Mouse (Mus musculus): Measurements from ENCODE around the gene Olfr365. TPM values are rescaled to one million over a fixed set of nuclear protein-coding genes. Genes with fewer than 3 reads are reported as not detected.

Gene Olfr365
- not detected in 2 replicates for polyA plus RNA-seq (2015; fragmentation: Nextera tagmentation; extraction: Ambion mirVana)

DNA sequence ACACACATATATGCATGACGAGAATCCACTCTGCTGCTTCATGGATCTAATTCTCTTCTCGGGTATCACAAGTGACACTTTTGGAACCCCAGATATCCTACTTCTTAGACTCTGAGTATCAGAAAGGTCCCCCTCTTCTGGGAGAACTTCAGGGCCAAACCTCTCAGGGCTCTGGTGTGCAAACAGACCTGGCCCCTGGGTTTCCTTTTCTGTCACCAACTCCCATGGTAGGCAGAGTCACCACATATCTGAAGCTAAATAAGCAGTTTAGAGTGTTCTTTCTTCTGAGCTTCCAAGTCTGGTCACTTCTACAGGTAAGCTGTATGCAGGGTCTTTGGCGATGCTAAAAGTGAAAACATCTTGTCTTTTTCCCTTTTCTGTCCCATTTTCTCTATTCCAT, at the start of gene Olfr365:
Gene Olfr365 (plus strand): TSS at position 301 of the 400 bp plus-strand sequence.
- no peak within 1 kb of the TSS for H3K27ac ChIP-seq (replicated peaks)
- no peak within 1 kb of the TSS for H3K4me3 ChIP-seq (replicated peaks)
- ATAC-seq (ENCODE audit: insufficient read depth), result no peak
- H3K27me3 ChIP-seq, result no peaks in the 10 kb centered on the region
- H3K9me3 ChIP-seq (replicated peaks), result no peaks in the 10 kb centered on the region
- WGBS (ENCODE audit: insufficient replicate concordance), result 49% methylated on average over 3 of the region's 3 CpGs
- no peak within 1 kb of the TSS for H3K9ac ChIP-seq
- H3K4me1 ChIP-seq (replicated peaks), result no peaks in the 10 kb centered on the region
- no peak within 1 kb of the TSS for H3K4me2 ChIP-seq
- no peaks in the 10 kb centered on the region for H3K36me3 ChIP-seq (replicated peaks)

DNA sequence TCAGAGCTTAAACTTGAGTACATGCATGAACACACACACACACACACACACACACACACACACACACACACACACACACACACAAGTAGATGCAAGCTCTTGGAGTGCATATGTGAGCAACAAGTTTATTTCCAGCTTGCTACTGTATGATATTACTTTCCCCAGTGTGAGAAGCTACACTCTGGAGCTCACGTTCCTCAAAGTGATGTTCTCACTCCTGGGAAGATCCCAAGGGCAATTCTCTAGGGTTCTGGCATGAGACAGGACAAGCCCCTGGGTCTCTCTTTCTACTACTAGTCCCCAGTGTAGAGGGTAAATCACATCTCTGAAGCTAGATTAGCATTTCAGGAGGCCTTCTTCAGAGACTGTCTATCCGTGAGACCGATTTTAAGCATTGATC, 49.0 kb upstream of the Olfr365 start, which contains the start of gene Olfr364-ps1:
Gene Olfr364-ps1 (plus strand): TSS at position 301 of the 400 bp plus-strand sequence.
- H3K36me3 ChIP-seq (replicated peaks), result no peaks in the 10 kb centered on the region
- H3K9ac ChIP-seq, result no peak within 1 kb of the TSS
- no peaks in the 10 kb centered on the region for H3K4me1 ChIP-seq (replicated peaks)
- no peaks in the 10 kb centered on the region for H3K9me3 ChIP-seq (replicated peaks)
- WGBS (ENCODE audit: insufficient replicate concordance), result 70% methylated on average over 3 of the region's 3 CpGs
- no peak within 1 kb of the TSS for H3K27ac ChIP-seq (replicated peaks)
- no peak for ATAC-seq (ENCODE audit: insufficient read depth)
- no peak within 1 kb of the TSS for H3K4me3 ChIP-seq (replicated peaks)
- H3K4me2 ChIP-seq, result no peak within 1 kb of the TSS
- H3K27me3 ChIP-seq, result no peaks in the 10 kb centered on the region

DNA sequence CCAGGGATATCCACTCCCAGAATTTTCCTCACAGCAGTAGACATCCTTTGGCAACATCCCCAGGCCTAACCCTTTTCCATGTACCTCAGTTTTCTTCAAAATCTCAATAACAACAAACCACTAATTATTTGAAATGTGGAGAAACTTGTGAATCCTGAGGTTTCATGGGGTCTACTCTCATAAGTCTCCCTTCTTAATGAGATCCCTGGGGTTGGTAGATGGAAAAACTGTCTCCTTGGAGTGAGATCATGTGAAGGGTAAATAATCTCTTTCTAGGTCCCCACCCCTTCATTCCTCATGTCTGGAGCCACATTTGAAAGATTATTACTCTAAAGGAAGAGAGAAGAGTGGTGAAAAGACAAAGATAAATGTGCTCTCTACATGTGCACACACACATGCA, 23.3 kb downstream of the Olfr365 start, which contains the start of gene Olfr366:
Gene Olfr366 (plus strand): TSS at position 301 of the 400 bp plus-strand sequence.
- Histone ChIP-seq H3K4me3 (replicated peaks) (no peak within 1 kb of the TSS), H3K27ac (replicated peaks) (no peak within 1 kb of the TSS), H3K4me2 (no peak within 1 kb of the TSS), H3K27me3 (no peaks in the 10 kb centered on the region), H3K4me1 (replicated peaks) (no peaks in the 10 kb centered on the region), H3K9me3 (replicated peaks) (no peaks in the 10 kb centered on the region), H3K9ac (no peak within 1 kb of the TSS), H3K36me3 (replicated peaks) (no peaks in the 10 kb centered on the region)
- no peak for ATAC-seq (ENCODE audit: insufficient read depth)

Other genes starting within 250 kb of the Olfr365 start
- gene Olfr357, start 194.4 kb upstream of the Olfr365 start, polyA plus RNA-seq (2015; fragmentation: Nextera tagmentation; extraction: Ambion mirVana), result not detected in 2 replicates
- gene Olfr358, start 178.9 kb upstream of the Olfr365 start, polyA plus RNA-seq (2015; fragmentation: Nextera tagmentation; extraction: Ambion mirVana), result not detected in 2 replicates
- gene Olfr360, start 122.5 kb upstream of the Olfr365 start, polyA plus RNA-seq (2015; fragmentation: Nextera tagmentation; extraction: Ambion mirVana), result not detected in 2 replicates
- not detected in 2 replicates for gene Olfr361, start 98.9 kb upstream of the Olfr365 start, polyA plus RNA-seq (2015; fragmentation: Nextera tagmentation; extraction: Ambion mirVana)
- gene Olfr362, start 70.3 kb upstream of the Olfr365 start, polyA plus RNA-seq (2015; fragmentation: Nextera tagmentation; extraction: Ambion mirVana), result not detected in 2 replicates
- gene Olfr364-ps1, start 48.9 kb upstream of the Olfr365 start, polyA plus RNA-seq (2015; fragmentation: Nextera tagmentation; extraction: Ambion mirVana), result not detected in 2 replicates
- gene Olfr366, start 23.4 kb downstream of the Olfr365 start, polyA plus RNA-seq (2015; fragmentation: Nextera tagmentation; extraction: Ambion mirVana), result not detected in 2 replicates
- not detected in 2 replicates for gene Olfr368, start 138.3 kb downstream of the Olfr365 start, polyA plus RNA-seq (2015; fragmentation: Nextera tagmentation; extraction: Ambion mirVana)
- gene Pdcl, start 171.1 kb downstream of the Olfr365 start, polyA plus RNA-seq (2015; fragmentation: Nextera tagmentation; extraction: Ambion mirVana), result 10.1 and 10.3 TPM in 2 replicates
- gene Rc3h2, start 234.7 kb downstream of the Olfr365 start, polyA plus RNA-seq (2015; fragmentation: Nextera tagmentation; extraction: Ambion mirVana), result 3.8 and 5.3 TPM in 2 replicates